Mouse (Mus musculus) CH12.LX (cell line): ENCODE data around the gene Bdkrb1. TPM values are rescaled to one million over a fixed set of nuclear protein-coding genes. Genes with fewer than 3 reads are reported as not detected.

Experiments
- DNase-seq: peaks from one replicate; pipeline ENCODE4 v3.0.0-alpha.2; 2013; ENCODE audit errors: extremely low read depth
- H3K27ac ChIP-seq: 2 replicates; pipeline ENCODE4 v1.5.1; 2012; ENCODE audit warnings: low read depth, mild to moderate bottlenecking, control low read depth, moderate library complexity; ENCODE audit not compliant: insufficient read depth
- H3K27me3 ChIP-seq: replicated peaks from 2 replicates; pipeline ENCODE3; 2012; ENCODE audit warnings: inconsistent platforms
- H3K36me3 ChIP-seq, 2 experiments: replicated peaks in 1 of 2; 2 replicates each; pipeline versions ENCODE3 to v1.6.1; 2012; ENCODE audit warnings: inconsistent platforms in 1 of 2, low read length in 1 of 2, mild to moderate bottlenecking in 1 of 2, mixed read lengths in 1 of 2, moderate library complexity in 1 of 2; ENCODE audit not compliant: control insufficient read depth in 1 of 2, insufficient read depth in 1 of 2
- H3K4me1 ChIP-seq, 2 experiments: 2 replicates each; pipeline ENCODE4 v1.6.1; 2012; ENCODE audit warnings: inconsistent platforms in 1 of 2, moderate library complexity in 1 of 2; ENCODE audit not compliant: insufficient read depth in 2 of 2, control insufficient read depth in 1 of 2
- H3K4me2 ChIP-seq: 2 replicates; pipeline ENCODE4 v1.6.1; 2012; ENCODE audit warnings: low read depth, mild to moderate bottlenecking, control low read depth; ENCODE audit not compliant: poor library complexity, insufficient read depth, severe bottlenecking
- H3K4me3 ChIP-seq, 3 experiments: fragments of 150-350 bp in 1 of 3; sonication (generic) in 1 of 3; replicated peaks in 1 of 3; 2 replicates each; pipeline versions ENCODE3 to v1.5.1; 2011 to 2012; ENCODE audit warnings: low read depth in 2 of 3, low read length in 2 of 3, mild to moderate bottlenecking in 2 of 3, moderate library complexity in 2 of 3, control low read depth in 1 of 3, improper control_type of control experiment in 1 of 3, inconsistent platforms in 1 of 3, mixed read lengths in 1 of 3; ENCODE audit not compliant: poor library complexity in 1 of 3
- H3K79me2 ChIP-seq: replicated peaks from 2 replicates; pipeline ENCODE4 v1.6.1; 2012; ENCODE audit warnings: mild to moderate bottlenecking, moderate library complexity; ENCODE audit not compliant: control insufficient read depth, poor library complexity, insufficient read depth, severe bottlenecking; ENCODE audit errors: extremely low read depth
- H3K9ac ChIP-seq: 2 replicates; pipeline ENCODE4 v1.6.1; 2012; ENCODE audit warnings: low read depth, mild to moderate bottlenecking, control low read depth, moderate library complexity; ENCODE audit not compliant: insufficient read depth
- H3K9me3 ChIP-seq: replicated peaks from 2 replicates; pipeline ENCODE3; 2012; ENCODE audit warnings: low read length, inconsistent platforms, mixed read lengths
- CHD1 ChIP-seq: IDR thresholded peaks from 2 replicates; pipeline ENCODE4 v1.6.1; 2012; ENCODE audit warnings: low read depth, low read length, improper control_type of control experiment, inconsistent platforms
- IRF4 ChIP-seq: IDR thresholded peaks from 2 replicates; pipeline ENCODE4 v1.6.1; 2014; ENCODE audit warnings: low read depth, mild to moderate bottlenecking, inconsistent platforms, low read length, improper control_type of control experiment
- MAFK ChIP-seq: IDR thresholded peaks from 2 replicates; pipeline ENCODE4 v1.6.1; 2011; ENCODE audit warnings: low read length, improper control_type of control experiment; ENCODE audit not compliant: insufficient replicate concordance
- MAX ChIP-seq: IDR thresholded peaks from 2 replicates; pipeline ENCODE4 v1.6.1; 2011; ENCODE audit warnings: low read length, improper control_type of control experiment
- MXI1 ChIP-seq: IDR thresholded peaks from 2 replicates; pipeline ENCODE4 v1.6.1; 2011; ENCODE audit warnings: mild to moderate bottlenecking, low read depth, low read length, improper control_type of control experiment
- MYC ChIP-seq: IDR thresholded peaks from 2 replicates; pipeline ENCODE4 v1.6.1; 2011; ENCODE audit warnings: low read depth, mild to moderate bottlenecking, improper control_type of control experiment, low read length
- PAX5 ChIP-seq: IDR thresholded peaks from 2 replicates; pipeline ENCODE4 v1.6.1; 2012; ENCODE audit warnings: low read length, inconsistent platforms, mixed read lengths
- POLR2A ChIP-seq: IDR thresholded peaks from 2 replicates; pipeline ENCODE4 v1.6.1; 2011; ENCODE audit warnings: low read depth, mild to moderate bottlenecking, improper control_type of control experiment, low read length
- RAD21 ChIP-seq: IDR thresholded peaks from 2 replicates; pipeline ENCODE4 v1.6.1; 2011; ENCODE audit warnings: low read depth, mild to moderate bottlenecking, low read length, improper control_type of control experiment, moderate library complexity
- RCOR1 ChIP-seq: conservative IDR thresholded peaks from 2 replicates; pipeline ENCODE4 v1.6.1; 2012; ENCODE audit warnings: low read depth, mild to moderate bottlenecking, inconsistent platforms, low read length, improper control_type of control experiment
- SIN3A ChIP-seq: IDR thresholded peaks from 2 replicates; pipeline ENCODE4 v1.6.1; 2012; ENCODE audit warnings: low read length, improper control_type of control experiment, inconsistent platforms
- SMC3 ChIP-seq: IDR thresholded peaks from 2 replicates; pipeline ENCODE4 v1.6.1; 2011; ENCODE audit warnings: low read depth, low read length, improper control_type of control experiment
- TBP ChIP-seq: conservative IDR thresholded peaks from 2 replicates; pipeline ENCODE4 v1.6.1; 2011; ENCODE audit warnings: low read depth, low read length, improper control_type of control experiment
- TCF12 ChIP-seq: IDR thresholded peaks from 2 replicates; pipeline ENCODE4 v1.6.1; 2014; ENCODE audit warnings: low read depth, mild to moderate bottlenecking, inconsistent platforms, low read length, improper control_type of control experiment
- UBTF ChIP-seq: IDR thresholded peaks from 2 replicates; pipeline ENCODE4 v1.6.1; 2012; ENCODE audit warnings: low read depth, mild to moderate bottlenecking, inconsistent platforms, low read length, improper control_type of control experiment, moderate library complexity
- USF1 ChIP-seq: IDR thresholded peaks from 2 replicates; pipeline ENCODE4 v1.6.1; 2014; ENCODE audit warnings: low read depth, mild to moderate bottlenecking, inconsistent platforms, low read length, improper control_type of control experiment
- USF2 ChIP-seq: conservative IDR thresholded peaks from 2 replicates; pipeline ENCODE4 v1.6.1; 2011; ENCODE audit warnings: low read depth, low read length, improper control_type of control experiment
- ZKSCAN1 ChIP-seq: IDR thresholded peaks from 2 replicates; pipeline ENCODE4 v1.6.1; 2012; ENCODE audit warnings: low read depth, inconsistent platforms, low read length, improper control_type of control experiment, borderline replicate concordance
- ZNF384 ChIP-seq: IDR thresholded peaks from 2 replicates; pipeline ENCODE4 v1.6.1; 2012; ENCODE audit warnings: low read depth, low read length, improper control_type of control experiment, inconsistent platforms
- dilution Hi-C: fragments of 300-500 bp; cut with MboI; formaldehyde crosslinking; loops from 2 replicates; pipeline ENCODE4 v1.14.3; 2020; ENCODE audit warnings: low sequenced_read_pairs; ENCODE audit not compliant: extremely low pct_unique_long_range_greater_than_20kb, extremely low pct_ligation_motif_present
- in situ Hi-C: fragments of 300-500 bp; cut with MboI; formaldehyde crosslinking; loops from 3 replicates; pipeline ENCODE4 v1.14.3; 2019; ENCODE audit warnings: low sequenced_read_pairs, low pct_ligation_motif_present, low pct_unique_long_range_greater_than_20kb, mixed read lengths
- polyA plus RNA-seq: library from polyadenylated mRNA; unstranded; fragments of >175 nt; gene quantifications from 2 replicates; pipeline ENCODE4 v1.2.1, GENCODE M21; 2012; ENCODE audit warnings: low read depth; ENCODE audit not compliant: insufficient read length
- total RNA-seq, 2 experiments: library from RNA; depleted of rRNA; stranded (reverse); fragments of 300-350 nt in 1 of 2; fragments of >200 nt in 1 of 2; gene quantifications; 2 replicates each; pipeline ENCODE4 v1.2.3; 2012 to 2014

Bdkrb1 gene
- total and polyA plus RNA-seq, 3 experiments = 0.81 to 1.5 (median 1.0) TPM

DNA sequence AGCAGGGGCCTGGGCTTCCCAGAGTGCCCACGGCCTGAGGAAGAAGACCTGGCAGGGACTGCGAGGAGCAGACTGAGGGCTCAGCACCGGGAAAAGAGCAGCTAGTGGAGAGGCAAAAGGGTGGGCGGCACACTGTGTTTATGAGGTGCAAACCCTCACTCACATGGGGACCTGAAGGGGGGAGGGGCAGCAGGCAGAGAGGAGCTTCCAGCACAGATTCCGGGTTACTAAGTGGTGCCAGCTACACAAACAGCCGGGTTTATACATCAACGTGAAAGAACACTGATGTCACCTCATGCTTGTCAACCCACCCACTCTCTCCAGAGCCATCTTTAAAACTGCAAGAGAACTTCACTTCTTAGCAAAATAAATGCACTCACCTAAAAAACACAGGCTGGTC lies 22.9 kb downstream of the Bdkrb1 start:
- Histone ChIP-seq H3K27ac (no peak overlapping the region), H3K4me2 (no peak overlapping the region), H3K4me1 (no peaks in the 10 kb centered on the region), H3K9me3 (no peaks in the 10 kb centered on the region), H3K9ac (no peak overlapping the region), H3K79me2 (no peaks in the 10 kb centered on the region), H3K27me3 (no peaks in the 10 kb centered on the region), H3K4me3 (no peak overlapping the region), H3K36me3 (peaks cover 60 to 69% of the 10 kb centered on the region in 2 experiments)
- TF ChIP-seq MYC (no peak), MAFK (no peak), POLR2A (no peak), TCF12 (no peak)
- dilution Hi-C loops = no loop called here
- no peak for DNase-seq
- in situ Hi-C loops = no loop called here

DNA sequence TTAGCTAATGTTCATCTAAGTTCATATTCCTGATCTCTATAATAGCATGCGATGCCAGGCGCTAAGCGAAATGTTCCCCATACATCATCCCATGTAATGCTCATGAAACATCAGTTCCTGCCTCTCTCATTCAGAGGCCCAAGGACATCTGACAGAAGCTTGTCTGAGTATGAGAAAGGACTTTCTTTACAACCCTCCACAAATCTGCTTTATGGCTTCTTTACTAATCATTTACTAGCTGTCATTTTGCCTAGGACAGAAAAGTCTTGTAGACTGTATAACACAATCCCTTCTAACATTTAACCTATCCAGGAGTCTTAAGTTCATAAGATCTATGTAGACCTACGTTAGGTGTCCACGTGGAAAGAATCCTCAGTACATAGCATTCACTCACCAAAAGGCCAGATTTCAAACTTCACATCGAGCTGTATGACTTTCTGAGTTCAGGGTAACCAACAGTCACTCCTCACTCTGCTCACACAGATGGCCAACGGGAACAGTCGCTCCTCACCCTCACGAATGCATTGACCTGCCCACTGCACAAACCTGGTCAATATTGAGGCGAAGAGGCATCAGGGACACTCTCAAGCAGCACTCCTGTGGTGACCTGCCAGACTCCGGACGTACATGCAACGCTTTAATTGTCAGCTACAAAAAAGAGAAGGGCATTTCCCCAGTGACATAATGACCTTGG lies 31.6 kb downstream of the Bdkrb1 start:
- DNase-seq = no peak
- H3K4me3 ChIP-seq = no peak overlapping the region
- TF ChIP-seq PAX5 (no peak), ZNF384 (no peak), MXI1 (no peak), ZKSCAN1 (no peak), TCF12 (no peak), USF1 (no peak), RAD21 (no peak), IRF4 (no peak), SIN3A (no peak), CHD1 (no peak)
- dilution Hi-C loops (no loop called here), in situ Hi-C loops (no loop called here)
- no peaks in the 10 kb centered on the region for H3K4me1 ChIP-seq
- H3K79me2 ChIP-seq = no peaks in the 10 kb centered on the region
- no peak overlapping the region for H3K9ac ChIP-seq
- H3K36me3 ChIP-seq = peaks cover 70 to 81% of the 10 kb centered on the region in 2 experiments
- H3K27me3 ChIP-seq = no peaks in the 10 kb centered on the region
- H3K4me2 ChIP-seq = no peak overlapping the region
- H3K9me3 ChIP-seq = peaks cover 5% of the 10 kb centered on the region
- H3K27ac ChIP-seq = no peak overlapping the region

DNA sequence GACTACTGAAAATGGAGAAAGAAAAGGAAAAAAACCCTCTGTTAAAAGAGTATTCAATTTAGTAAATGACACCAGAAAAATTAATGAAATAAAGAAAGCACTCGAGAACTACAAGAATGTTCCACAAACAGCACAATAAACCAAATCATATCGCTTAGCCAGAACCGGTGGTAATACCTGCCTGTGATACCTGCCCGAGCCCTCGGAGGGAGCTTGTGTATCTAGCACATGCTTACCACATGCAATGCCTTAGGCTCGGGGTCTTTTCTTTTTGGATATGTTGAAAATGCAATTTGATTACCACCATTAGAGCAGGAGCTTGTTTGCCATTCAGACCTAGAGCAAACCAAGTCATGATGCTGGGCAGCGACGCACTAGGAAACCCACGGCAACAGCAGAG lies 33.7 kb downstream of the Bdkrb1 start:
- no peak for DNase-seq
- H3K79me2 ChIP-seq = no peaks in the 10 kb centered on the region
- H3K27me3 ChIP-seq = no peaks in the 10 kb centered on the region
- in situ Hi-C loops = no loop called here
- no peak overlapping the region for H3K4me3 ChIP-seq
- dilution Hi-C loops = no loop called here
- TF ChIP-seq RCOR1 (no peak), MAX (no peak), SMC3 (no peak), TBP (no peak), IRF4 (no peak), UBTF (no peak), RAD21 (no peak), USF2 (no peak), SIN3A (no peak), ZNF384 (no peak), CHD1 (no peak)
- no peaks in the 10 kb centered on the region for H3K4me1 ChIP-seq
- H3K9me3 ChIP-seq = peaks cover 2% of the 10 kb centered on the region
- H3K9ac ChIP-seq = no peak overlapping the region
- no peak overlapping the region for H3K4me2 ChIP-seq
- H3K27ac ChIP-seq = no peak overlapping the region
- peaks cover 75 to 98% of the 10 kb centered on the region in 2 experiments for H3K36me3 ChIP-seq
